Mouse (Mus musculus) kidney, embryonic 15.5 days (tissue): ENCODE measurements around the gene Kalrn. TPM values are rescaled to one million over a fixed set of nuclear protein-coding genes. Genes with fewer than 3 reads are reported as not detected.
A peak's percentile ranks its signal among the peaks of the same experiment; 100 is the strongest.

ENCODE experiments used
- ATAC-seq: fragments of 200-750 bp; cut with Nextera tagmentation; replicated peaks from 2 replicates; pipeline ENCODE4 v1.8.0; 2017; ENCODE audit warnings: moderate TSS enrichment; ENCODE audit not compliant: low FRiP score
- H3K27ac ChIP-seq: fragments of 300-500 bp; sonication (generic); 2 replicates; pipeline ENCODE4 v1.5.1; 2015; ENCODE audit warnings: mild to moderate bottlenecking, inconsistent platforms
- H3K27me3 ChIP-seq: fragments of 300-500 bp; sonication (generic); 2 replicates; pipeline ENCODE4 v1.6.1; 2015; ENCODE audit warnings: inconsistent platforms
- H3K36me3 ChIP-seq: fragments of 300-500 bp; sonication (generic); 2 replicates; pipeline ENCODE4 v1.6.1; 2015; ENCODE audit warnings: inconsistent platforms
- H3K4me1 ChIP-seq: fragments of 300-500 bp; sonication (generic); 2 replicates; pipeline ENCODE4 v1.6.1; 2015; ENCODE audit warnings: inconsistent platforms
- H3K4me2 ChIP-seq: fragments of 300-500 bp; sonication (generic); 2 replicates; pipeline ENCODE4 v1.6.1; 2015; ENCODE audit warnings: moderate library complexity, mild to moderate bottlenecking, inconsistent platforms
- H3K4me3 ChIP-seq: fragments of 300-500 bp; sonication (generic); replicated peaks from 2 replicates; pipeline ENCODE4 v1.5.1; 2015; ENCODE audit warnings: mild to moderate bottlenecking, inconsistent platforms
- H3K9ac ChIP-seq: fragments of 300-500 bp; sonication (generic); 2 replicates; pipeline ENCODE4 v1.6.1; 2015; ENCODE audit warnings: mild to moderate bottlenecking, inconsistent platforms
- H3K9me3 ChIP-seq: fragments of 300-500 bp; sonication (generic); replicated peaks from 2 replicates; pipeline ENCODE4 v1.6.1; 2016; ENCODE audit warnings: inconsistent platforms
- WGBS: fragments of 180-500 bp; shearing (Covaris S2); methylation state at CpG from one replicate; pipeline ENCODE4 v1.1.7; 2015; ENCODE audit warnings: mixed read lengths; 5-methylcytosine and 5-hydroxymethylcytosine counted together
- polyA plus RNA-seq: library from polyadenylated mRNA; unstranded; fragments of >200 nt; fragmentation: Nextera tagmentation; extraction: Ambion mirVana; gene quantifications from 2 replicates; pipeline ENCODE4 v1.2.1, GENCODE M21; 2015

Gene Kalrn
- polyA plus RNA-seq, 1 experiment from 2014 or later = 15.8 TPM

DNA sequence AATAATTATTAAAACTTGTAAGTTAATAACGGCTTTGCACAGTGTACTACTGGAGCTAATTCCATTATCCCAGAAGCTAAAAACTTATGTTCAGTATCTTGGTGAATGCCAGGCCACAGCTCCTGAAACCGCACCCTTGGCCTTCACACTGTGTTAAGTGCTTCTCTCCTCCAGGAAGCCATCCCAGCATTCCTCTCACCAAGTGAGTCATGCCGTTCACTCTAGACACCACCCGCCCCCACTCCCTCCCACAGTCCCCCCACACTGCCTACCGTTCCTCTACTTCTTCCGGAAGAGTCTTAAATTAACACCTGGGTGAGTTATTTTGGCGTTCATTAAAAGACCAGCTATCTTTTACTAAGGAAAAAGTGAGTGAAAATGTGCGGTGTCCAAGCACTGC is 82.8 kb downstream of the Kalrn start:
- WGBS = 17% methylated on average over 8 of the region's 8 CpGs
- H3K36me3 ChIP-seq = no peaks in the 10 kb centered on the region
- H3K9ac ChIP-seq = no peak overlapping the region
- H3K4me1 ChIP-seq = peaks cover 53% of the 10 kb centered on the region
- H3K27me3 ChIP-seq = no peaks in the 10 kb centered on the region
- 0 out of 2 replicates have a peak overlapping the region, but pooled peaks have one; percentile 2 for H3K27ac ChIP-seq
- no peaks in the 10 kb centered on the region for H3K9me3 ChIP-seq
- H3K4me2 ChIP-seq = peak overlapping the region; percentile 22; the same call in 1 of the 2 replicates
- no peak overlapping the region for H3K4me3 ChIP-seq
- no peak; the same call in 1 of the 2 replicates for ATAC-seq

- H3K9ac ChIP-seq = no peak overlapping the region
- H3K4me3 ChIP-seq = no peak overlapping the region
- H3K4me2 ChIP-seq = no peak overlapping the region
- 63% methylated on average over 3 of the region's 3 CpGs for WGBS
- no peaks in the 10 kb centered on the region for H3K36me3 ChIP-seq
- H3K9me3 ChIP-seq = no peaks in the 10 kb centered on the region
- no peak overlapping the region for H3K27ac ChIP-seq
- no peaks in the 10 kb centered on the region for H3K27me3 ChIP-seq
- H3K4me1 ChIP-seq = peaks cover 48% of the 10 kb centered on the region
- no peak for ATAC-seq
Measured at GRCm38 (mm10) chr16:34489805-34490325, 83.5 kb downstream of the Kalrn start.

GRCm38 (mm10) chr16:34487823-34488222 is 85.5 kb downstream of the Kalrn start:
- H3K9me3 ChIP-seq = no peaks in the 10 kb centered on the region
- peaks cover 35% of the 10 kb centered on the region for H3K4me1 ChIP-seq
- no peak overlapping the region for H3K9ac ChIP-seq
- H3K4me2 ChIP-seq = no peak overlapping the region
- H3K4me3 ChIP-seq = no peak overlapping the region
- no peak for ATAC-seq
- H3K27me3 ChIP-seq = no peaks in the 10 kb centered on the region
- H3K27ac ChIP-seq = no peak overlapping the region
- WGBS = 87% methylated on average over 5 of the region's 5 CpGs
- no peaks in the 10 kb centered on the region for H3K36me3 ChIP-seq

DNA sequence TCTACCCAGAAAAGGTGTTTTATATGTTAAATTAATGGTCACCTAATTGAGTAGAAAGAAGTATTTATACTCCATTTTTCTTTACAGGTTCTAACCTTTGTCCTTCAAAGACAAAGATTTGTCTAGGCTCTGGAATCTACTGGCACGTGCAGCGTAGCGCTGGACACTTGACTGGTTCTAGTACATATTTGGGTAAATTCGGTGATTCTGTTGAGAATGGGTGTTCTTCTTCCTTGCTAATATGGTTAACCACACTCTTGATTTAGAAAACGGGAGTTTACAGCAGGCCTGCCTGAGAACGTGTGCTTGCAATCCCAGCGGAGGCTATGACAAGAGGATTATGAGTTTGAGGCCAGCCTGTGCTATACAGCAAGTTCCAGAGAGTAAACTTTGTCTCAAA is 86.1 kb downstream of the Kalrn start:
- H3K27me3 ChIP-seq = no peaks in the 10 kb centered on the region
- H3K9me3 ChIP-seq = no peaks in the 10 kb centered on the region
- no peak overlapping the region for H3K27ac ChIP-seq
- no peak for ATAC-seq
- WGBS = 90% methylated on average over 7 of the region's 7 CpGs
- no peaks in the 10 kb centered on the region for H3K36me3 ChIP-seq
- H3K9ac ChIP-seq = no peak overlapping the region
- H3K4me3 ChIP-seq = no peak overlapping the region
- no peak overlapping the region for H3K4me2 ChIP-seq
- peaks cover 35% of the 10 kb centered on the region for H3K4me1 ChIP-seq

DNA sequence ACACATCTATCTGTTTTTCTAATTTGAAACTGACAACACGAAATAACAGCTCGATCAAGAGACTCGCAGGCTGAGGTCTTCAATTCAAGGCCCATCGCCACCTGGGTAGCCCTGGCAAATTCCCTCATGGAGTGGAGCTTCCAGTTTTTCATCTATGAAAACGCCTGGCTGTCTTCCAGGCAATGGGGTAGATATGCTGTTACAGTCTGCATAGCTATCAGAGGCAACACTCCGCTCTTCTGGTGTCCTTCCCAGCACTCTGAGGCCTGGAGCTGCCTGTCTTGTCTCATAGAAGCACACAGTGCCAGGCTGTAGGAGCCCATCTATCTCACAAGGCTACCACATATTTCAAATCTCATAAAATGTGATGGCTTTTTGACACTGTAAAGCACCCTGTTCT is 87.8 kb downstream of the Kalrn start:
- Histone ChIP-seq H3K9me3 (no peaks in the 10 kb centered on the region), H3K9ac (no peak overlapping the region), H3K36me3 (no peaks in the 10 kb centered on the region), H3K4me2 (no peak overlapping the region), H3K4me1 (peaks cover 21% of the 10 kb centered on the region), H3K4me3 (no peak overlapping the region), H3K27ac (no peak overlapping the region), H3K27me3 (no peaks in the 10 kb centered on the region)
- WGBS = 79% methylated on average over 6 of the region's 6 CpGs
- no peak for ATAC-seq

DNA sequence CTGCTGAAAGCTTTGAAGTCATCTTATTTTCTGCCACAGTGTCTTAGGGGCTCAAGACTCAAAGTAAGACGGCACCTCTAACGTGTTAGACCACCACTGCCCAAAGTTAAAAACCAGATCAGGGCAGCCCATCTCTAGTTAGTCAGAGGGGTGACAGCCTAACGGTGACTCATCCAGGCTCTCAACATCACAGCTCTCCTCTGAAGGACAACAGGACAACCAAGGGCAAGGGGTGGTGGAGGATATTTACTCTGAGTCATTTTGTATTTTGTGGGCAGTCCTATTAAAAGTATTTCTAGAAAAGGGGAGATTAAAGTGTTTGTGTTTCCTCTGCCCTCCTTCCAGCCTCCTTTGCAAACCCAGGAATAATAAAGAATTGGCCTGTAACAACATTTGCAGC is 88.4 kb downstream of the Kalrn start:
- ATAC-seq = no peak

GRCm38 (mm10) chr16:34484213-34484612 is 89.1 kb downstream of the Kalrn start:
- no peak overlapping the region for H3K4me3 ChIP-seq
- 87% methylated on average over 1 of the region's 1 CpGs for WGBS
- no peaks in the 10 kb centered on the region for H3K36me3 ChIP-seq

More for the DNA sequence above, 88.4 kb downstream of the Kalrn start:
- 63% methylated on average over 3 of the region's 3 CpGs for WGBS
- H3K9ac ChIP-seq = no peak overlapping the region
- peaks cover 15% of the 10 kb centered on the region for H3K4me1 ChIP-seq
- no peak overlapping the region for H3K4me2 ChIP-seq
- no peaks in the 10 kb centered on the region for H3K27me3 ChIP-seq
- H3K9me3 ChIP-seq = no peaks in the 10 kb centered on the region
- H3K4me3 ChIP-seq = no peak overlapping the region
- H3K36me3 ChIP-seq = no peaks in the 10 kb centered on the region
- no peak overlapping the region for H3K27ac ChIP-seq

GRCm38 (mm10) chr16:34483716-34484115 is 89.6 kb downstream of the Kalrn start:
- no peaks in the 10 kb centered on the region for H3K9me3 ChIP-seq
- no peaks in the 10 kb centered on the region for H3K27me3 ChIP-seq
- no peaks in the 10 kb centered on the region for H3K36me3 ChIP-seq
- no peak overlapping the region for H3K4me3 ChIP-seq
- H3K9ac ChIP-seq = no peak overlapping the region
- no peak for ATAC-seq
- no peak overlapping the region for H3K4me2 ChIP-seq
- no peak overlapping the region for H3K27ac ChIP-seq
- peaks cover 8% of the 10 kb centered on the region for H3K4me1 ChIP-seq
- WGBS = 73% methylated on average over 6 of the region's 6 CpGs

More at GRCm38 (mm10) chr16:34484213-34484612, 89.1 kb downstream of the Kalrn start:
- Histone ChIP-seq H3K4me2 (no peak overlapping the region), H3K9ac (no peak overlapping the region), H3K9me3 (no peaks in the 10 kb centered on the region), H3K27me3 (no peaks in the 10 kb centered on the region), H3K27ac (no peak overlapping the region), H3K4me1 (peaks cover 12% of the 10 kb centered on the region)
- ATAC-seq = no peak

- Histone ChIP-seq H3K9me3 (no peaks in the 10 kb centered on the region), H3K4me1 (peaks cover 33% of the 10 kb centered on the region), H3K4me3 (no peak overlapping the region), H3K27ac (no peak overlapping the region), H3K36me3 (no peaks in the 10 kb centered on the region), H3K9ac (no peak overlapping the region), H3K27me3 (no peaks in the 10 kb centered on the region), H3K4me2 (no peak overlapping the region)
- WGBS = 64% methylated on average over 4 of the region's 4 CpGs
- no peak for ATAC-seq
Measured at GRCm38 (mm10) chr16:34474741-34475140, 98.6 kb downstream of the Kalrn start.

GRCm38 (mm10) chr16:34473891-34474290 is 99.4 kb downstream of the Kalrn start:
- Histone ChIP-seq H3K4me3 (no peak overlapping the region), H3K4me2 (no peak overlapping the region), H3K4me1 (peaks cover 42% of the 10 kb centered on the region), H3K9ac (no peak overlapping the region), H3K27me3 (no peaks in the 10 kb centered on the region), H3K36me3 (no peaks in the 10 kb centered on the region), H3K9me3 (no peaks in the 10 kb centered on the region), H3K27ac (no peak overlapping the region)
- ATAC-seq = no peak
- WGBS = 62% methylated on average over 4 of the region's 4 CpGs

DNA sequence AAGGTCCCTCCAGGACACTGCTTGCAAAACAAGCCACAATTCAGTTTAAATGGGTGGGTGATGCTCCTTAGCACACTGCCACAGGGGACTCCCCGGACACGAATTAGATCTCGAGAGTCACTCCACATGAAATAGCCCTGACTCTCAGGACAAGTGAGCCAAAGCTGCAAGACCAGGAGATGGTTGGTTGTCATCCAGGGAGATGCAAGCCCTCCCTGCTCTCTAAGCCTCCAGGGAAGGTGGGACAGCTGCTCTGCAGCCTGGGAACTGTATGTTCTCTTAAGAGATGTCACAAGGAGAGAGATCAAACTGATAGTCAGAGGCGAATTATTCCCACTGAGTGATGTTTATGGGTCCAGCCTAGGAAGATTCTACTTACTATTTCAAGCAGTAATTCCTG is 101.9 kb downstream of the Kalrn start:
- 82% methylated on average over 4 of the region's 4 CpGs for WGBS

GRCm38 (mm10) chr16:34470343-34470742 is 103.0 kb downstream of the Kalrn start:
- Histone ChIP-seq H3K27me3 (no peaks in the 10 kb centered on the region), H3K4me2 (no peak overlapping the region), H3K4me3 (no peak overlapping the region), H3K27ac (0 out of 2 replicates have a peak overlapping the region, but pooled peaks have one; percentile 7), H3K36me3 (no peaks in the 10 kb centered on the region), H3K9me3 (no peaks in the 10 kb centered on the region), H3K9ac (no peak overlapping the region), H3K4me1 (peaks cover 63% of the 10 kb centered on the region)
- WGBS = 71% methylated on average over 5 of the region's 5 CpGs
- ATAC-seq = no peak

More for the DNA sequence above, 101.9 kb downstream of the Kalrn start:
- Histone ChIP-seq H3K27me3 (no peaks in the 10 kb centered on the region), H3K4me1 (peaks cover 63% of the 10 kb centered on the region), H3K27ac (no peak overlapping the region), H3K36me3 (no peaks in the 10 kb centered on the region), H3K4me3 (no peak overlapping the region), H3K9ac (no peak overlapping the region), H3K4me2 (no peak overlapping the region), H3K9me3 (no peaks in the 10 kb centered on the region)
- no peak for ATAC-seq

GRCm38 (mm10) chr16:34469277-34469868 is 104.0 kb downstream of the Kalrn start:
- Histone ChIP-seq H3K4me2 (peak overlapping the region; percentile 42), H3K27me3 (no peaks in the 10 kb centered on the region), H3K27ac (peak overlapping the region; percentile 7; the same call in 1 of the 2 replicates), H3K9me3 (no peaks in the 10 kb centered on the region), H3K36me3 (no peaks in the 10 kb centered on the region), H3K4me3 (no peak overlapping the region), H3K4me1 (peaks cover 60% of the 10 kb centered on the region), H3K9ac (no peak overlapping the region)
- 11% methylated on average over 8 of the region's 8 CpGs for WGBS
- peak; percentile 88 for ATAC-seq
